Mouse (Mus musculus) ZHBTc4 (cell line): ENCODE measurements at regions not wholly inside any gene's neighbourhood (a gene's known extent, or its start where the extent isn't known, plus 50 kb on each side); places are given as distances from the start of the nearest gene placed in this dataset.

ENCODE experiments used
- DNase-seq: peaks from one replicate; pipeline ENCODE4 v3.0.0-alpha.2; 2011; ENCODE audit warnings: low read depth, low spot score

DNA sequence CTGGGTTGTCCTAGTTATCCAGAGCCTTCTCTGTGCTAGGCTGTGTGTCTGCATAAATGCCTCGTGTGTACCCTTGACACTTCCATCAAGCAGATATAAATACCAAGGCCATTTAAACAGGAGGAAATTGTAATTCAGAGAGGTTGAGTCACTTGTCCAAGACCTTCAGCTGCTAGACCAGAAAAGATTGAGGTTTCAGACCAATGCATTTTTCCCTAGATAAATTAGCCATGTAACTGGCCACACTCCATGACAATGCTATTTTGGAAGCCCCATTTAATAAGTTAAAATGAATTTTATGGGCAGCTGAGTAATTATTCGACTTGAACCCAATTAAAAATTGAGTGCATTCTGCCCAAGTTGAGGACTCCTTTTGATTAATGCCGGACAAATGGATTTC lies 509.6 kb downstream of the 1810013L24Rik start:
- no peak for DNase-seq

DNA sequence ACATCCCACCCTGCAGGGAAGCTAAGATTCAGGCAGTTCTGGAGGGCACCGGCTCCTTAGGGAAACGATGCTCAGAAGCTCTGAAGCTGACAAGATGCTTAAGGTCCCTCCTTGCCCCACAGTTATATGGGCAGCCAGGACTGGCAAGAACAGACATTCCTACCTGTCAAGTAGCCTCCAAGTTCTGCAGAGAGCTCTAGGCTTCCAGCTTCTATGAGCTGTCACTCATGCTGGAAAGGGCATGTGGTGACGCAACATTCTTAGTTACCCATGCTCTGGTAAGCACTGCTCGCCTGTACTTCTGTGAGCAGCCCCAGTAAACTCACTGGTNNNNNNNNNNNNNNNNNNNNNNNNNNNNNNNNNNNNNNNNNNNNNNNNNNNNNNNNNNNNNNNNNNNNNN lies 511.3 kb downstream of the 1810013L24Rik start:
- DNase-seq = no peak

DNA sequence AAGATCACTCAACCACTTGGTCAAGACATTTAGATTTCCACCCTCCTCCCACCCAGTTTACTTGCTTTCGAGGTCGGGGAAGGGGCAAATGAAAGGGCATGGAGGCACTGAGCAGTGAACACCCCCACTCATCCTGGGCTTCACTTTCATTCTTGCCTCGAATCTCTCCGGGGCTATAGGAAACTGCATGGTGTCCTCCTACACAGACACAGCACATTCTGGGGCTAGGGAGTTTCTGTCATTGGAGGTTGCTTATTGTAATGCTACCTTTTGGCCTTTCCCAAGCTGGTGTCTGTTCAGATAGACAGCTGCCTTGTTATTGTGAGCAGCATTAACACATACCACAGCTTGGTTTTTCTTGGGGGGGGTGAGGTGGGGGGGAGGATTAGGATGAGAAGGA lies 523.9 kb downstream of the 1810013L24Rik start:
- peak; percentile 55 for DNase-seq

DNA sequence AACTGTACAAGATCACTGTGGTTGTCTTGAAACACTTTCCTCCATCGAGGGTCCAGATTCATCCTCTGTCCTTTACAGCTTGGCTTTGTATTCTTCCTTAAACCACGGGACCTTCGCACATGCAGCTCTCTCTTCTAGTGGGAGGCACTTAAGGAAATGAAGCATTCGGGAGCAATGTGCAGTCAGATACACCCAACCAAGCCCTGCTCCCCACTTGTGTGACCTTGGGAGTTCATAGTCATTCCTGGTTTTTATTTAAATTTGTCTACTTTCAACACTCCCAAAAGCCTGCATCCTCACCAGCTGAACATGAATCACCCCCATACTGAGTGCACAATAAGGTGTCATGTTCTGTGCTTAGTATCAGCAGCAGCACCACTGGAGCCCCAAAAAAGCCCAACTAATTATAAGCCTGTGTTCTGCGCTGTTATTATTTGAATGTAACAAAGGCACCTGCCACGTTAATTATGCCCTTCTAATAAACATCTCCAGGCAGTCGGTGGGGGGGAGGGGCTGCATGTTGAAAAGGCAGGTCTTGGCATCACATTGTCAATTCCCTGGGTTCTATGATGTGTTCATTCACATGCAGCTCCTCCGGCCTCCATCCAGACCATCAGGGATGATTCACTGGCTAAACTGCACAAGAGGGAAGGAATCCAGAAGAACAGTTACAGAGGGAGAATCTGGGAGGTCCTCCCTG lies 524.6 kb downstream of the 1810013L24Rik start:
- DNase-seq = peak; percentile 20

DNA sequence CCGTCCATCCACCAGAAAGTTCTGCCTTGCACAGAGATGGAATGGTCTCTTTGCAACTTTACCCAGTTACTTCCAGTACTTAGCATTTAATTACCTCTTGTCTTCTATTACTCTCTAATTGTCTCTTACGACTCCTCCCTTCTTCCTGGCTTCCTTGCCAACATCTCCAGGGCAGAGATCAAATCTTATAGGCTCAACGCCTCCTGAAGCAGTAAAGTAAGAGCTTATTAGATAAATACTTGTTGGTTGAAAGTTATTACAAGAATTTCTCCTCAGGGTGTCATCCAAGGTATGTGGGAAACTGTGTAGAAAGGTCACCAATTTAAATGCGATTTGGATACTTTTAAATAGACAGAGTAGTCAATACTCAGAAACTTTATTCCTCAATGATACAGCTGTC lies 528.8 kb downstream of the 1810013L24Rik start:
- no peak for DNase-seq

DNA sequence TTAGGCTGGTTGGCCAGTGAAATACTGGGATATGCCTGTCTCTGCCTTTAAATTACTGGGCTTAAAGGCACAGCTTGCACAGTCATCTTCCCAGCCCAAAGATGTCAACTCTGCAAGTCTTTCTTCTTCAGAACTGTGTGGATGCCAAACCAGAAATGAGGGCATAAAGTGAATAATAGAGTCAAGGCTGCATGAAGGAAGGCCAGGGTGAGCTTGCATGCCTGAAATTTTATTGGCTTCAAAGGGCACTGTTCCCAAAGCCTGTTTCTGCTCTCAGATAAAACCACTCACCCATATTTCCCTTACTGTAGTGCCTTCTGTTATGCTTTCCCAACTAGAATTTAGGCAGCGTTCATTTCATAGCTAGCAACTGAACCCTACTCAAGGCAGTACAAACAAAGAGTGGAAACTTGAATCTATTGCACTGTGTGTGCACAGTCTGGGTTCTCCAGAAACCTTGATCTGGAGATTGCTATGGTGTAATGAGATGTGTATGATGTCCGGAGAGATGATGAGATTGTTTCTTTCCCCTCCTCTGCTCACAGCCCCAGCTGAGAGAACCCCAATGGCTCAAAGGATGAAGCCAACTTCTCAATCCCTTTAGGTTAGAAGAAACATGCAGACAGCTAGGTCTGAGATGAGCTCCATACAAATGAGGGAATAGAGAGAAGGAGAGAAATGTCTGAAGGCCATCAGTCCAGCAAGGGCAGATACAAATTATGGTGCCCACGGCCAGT lies 529.7 kb downstream of the 1810013L24Rik start:
- DNase-seq = no peak

DNA sequence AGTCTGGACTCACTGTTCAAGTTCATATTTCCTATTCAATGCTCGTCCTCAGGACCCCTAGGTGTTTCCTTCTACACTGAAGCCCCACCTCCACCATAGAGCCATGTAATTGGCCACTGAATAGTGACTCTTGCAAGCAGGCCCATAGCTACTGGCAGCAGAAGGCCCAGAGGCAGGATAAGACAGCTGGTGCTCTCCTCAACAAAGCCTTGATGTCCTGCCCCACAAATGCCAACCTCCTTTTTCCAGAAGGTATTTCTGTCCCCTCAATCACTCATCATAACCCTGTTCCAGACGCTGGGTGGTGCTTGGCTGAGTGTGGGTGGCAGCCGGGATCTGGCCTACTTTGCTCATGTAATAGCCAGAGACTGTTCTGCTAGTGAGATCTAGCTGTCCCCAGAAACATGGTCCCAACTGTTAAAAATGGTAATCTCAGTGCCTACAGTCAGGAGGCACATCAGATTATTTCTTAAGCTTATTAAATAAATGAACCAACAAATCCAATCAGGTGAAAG lies 530.9 kb downstream of the 1810013L24Rik start:
- DNase-seq = no peak

DNA sequence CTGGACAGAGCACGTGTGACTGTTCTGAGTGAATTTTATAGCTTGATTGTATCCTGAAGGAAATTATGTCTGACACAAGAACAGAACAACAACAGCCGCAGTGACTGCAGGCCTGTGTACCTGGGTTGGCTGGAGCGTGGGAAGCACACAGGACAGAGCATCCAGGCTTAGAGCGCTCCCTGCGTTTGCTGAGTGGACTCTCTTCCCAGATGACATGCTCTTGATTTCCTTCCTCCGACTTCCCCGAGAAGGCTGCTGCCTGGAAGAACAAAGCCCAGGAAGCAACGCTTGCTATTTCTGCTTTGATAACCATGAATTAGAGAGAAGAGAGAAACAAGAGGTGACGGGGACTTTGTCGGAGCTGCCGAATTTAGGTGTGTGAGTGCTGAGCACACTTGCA lies 532.2 kb downstream of the 1810013L24Rik start:
- peak; percentile 39 for DNase-seq

DNA sequence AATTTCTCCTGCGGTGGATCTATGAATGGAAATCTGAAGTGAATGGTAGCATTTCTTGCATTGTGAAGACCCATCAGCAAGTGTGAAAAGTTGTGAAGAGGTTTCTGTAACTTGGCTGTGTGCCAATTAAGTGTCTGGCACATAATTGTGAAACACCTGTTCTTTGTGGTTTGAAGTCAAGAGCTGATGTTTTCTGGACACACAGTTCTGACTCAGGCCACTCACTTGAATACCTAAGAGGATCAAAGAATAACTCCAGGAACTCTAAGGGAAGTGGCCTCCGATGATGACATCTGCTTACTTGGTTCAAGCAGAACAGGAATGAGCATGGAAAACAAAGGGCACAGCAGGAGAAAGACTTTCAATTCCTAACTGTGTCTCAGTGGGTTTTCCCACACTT lies 534.2 kb downstream of the 1810013L24Rik start:
- DNase-seq = peak; percentile 40

DNA sequence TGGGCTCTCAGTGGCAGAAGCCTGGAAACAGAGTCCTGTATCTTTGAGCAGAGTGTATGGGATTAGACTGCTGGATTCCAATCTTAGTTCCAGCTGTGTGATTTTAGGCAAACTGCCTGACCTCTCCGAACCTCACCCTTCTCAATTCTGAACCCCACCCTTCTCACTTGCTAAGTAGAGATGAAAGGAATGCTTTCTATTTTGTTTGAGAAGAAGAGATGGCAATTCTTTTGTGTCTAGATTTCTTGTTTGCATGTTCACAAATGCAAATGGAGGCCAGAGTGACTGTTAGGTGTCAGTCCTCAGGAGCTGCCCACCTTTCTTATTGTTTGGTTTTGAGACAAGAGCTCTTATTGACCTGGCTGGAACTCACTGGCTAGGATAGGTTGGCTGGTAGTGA lies 561.1 kb downstream of the 1810013L24Rik start:
- DNase-seq = peak; percentile 91

DNA sequence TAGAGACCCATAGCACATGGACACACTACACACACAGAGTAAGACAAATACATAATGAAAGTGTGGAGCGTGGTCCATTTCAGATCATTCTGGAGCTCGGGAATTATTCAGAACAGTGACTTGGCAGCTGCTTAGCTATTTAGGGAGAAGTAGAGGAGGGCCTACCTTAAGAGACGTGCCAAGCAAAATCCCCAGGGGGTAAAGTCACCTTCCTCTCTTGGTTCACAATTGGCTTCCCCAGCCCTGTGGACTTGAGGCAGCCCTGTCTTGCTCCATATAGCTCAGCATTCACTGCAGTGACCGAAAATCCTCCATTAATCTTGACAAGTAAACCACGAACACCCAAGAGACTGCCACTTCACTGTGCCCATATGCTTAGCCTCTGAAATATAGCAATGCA lies 574.8 kb downstream of the 1810013L24Rik start:
- no peak for DNase-seq

DNA sequence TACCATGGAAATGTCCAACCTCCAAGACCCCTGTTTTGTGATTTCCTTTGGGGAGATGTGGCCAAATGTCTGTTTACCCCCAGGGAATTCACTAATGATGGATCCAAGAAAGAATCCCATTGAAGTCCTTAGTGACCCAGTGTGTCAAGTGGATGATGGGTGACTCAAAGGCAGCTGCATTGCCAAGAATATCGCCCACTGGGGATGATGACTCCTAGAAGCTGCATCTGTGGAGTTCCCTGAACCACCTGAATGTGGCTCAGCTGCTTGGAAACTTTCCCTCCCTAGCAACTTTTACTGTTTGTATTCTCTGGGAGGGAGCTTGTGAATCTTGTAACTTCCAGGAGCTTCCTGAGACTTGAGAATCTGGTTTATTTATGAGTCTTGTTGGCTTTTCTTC lies 578.3 kb downstream of the 1810013L24Rik start:
- DNase-seq = no peak

DNA sequence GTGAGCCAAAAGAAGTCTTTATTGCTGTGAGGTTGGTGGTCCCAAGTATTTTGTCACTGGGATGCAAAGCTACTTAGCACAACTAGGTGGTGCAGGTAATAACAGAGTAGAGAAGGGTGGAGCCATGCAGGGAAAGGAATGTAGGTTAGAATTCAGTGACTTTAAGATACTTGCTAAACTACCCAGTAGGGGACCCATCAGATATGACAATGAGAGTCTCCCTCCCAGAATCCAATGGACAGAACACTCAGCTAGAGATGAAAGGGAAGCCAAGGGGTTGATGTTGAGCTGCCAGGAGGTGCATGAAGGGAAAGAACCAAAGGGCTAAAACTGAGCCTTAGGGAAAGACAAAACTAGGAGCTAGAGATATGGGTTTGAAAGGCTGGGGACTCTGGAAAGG lies 564.9 kb downstream of the Grin2a start:
- DNase-seq = peak; percentile 59

DNA sequence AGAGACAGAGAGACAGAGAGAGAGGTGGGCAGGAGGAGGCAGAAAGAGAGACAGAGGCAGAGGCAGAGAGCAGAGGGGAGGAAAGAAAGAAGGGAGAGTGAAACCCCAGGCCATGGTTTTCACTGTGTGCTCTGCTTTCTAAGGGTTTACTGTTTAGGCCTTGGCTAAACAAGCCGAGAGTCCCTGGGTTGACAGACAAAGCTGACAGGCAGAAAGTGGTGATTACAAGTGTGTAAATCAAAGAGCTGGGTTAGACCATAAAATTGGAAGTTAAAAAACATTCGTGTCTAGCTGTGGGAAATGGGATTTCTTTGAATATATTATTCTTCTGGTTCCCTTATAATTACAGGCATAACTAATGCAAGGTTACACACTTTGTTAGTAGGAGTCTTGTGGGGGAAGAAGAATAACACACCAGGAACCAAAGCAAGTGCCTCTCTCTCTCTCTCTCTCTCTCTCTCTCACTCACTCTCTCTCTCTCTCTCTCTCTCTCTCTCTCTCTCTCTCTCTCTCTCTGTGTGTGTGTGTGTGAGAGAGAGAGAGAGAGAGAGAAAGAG lies 556.0 kb downstream of the Grin2a start:
- no peak for DNase-seq

DNA sequence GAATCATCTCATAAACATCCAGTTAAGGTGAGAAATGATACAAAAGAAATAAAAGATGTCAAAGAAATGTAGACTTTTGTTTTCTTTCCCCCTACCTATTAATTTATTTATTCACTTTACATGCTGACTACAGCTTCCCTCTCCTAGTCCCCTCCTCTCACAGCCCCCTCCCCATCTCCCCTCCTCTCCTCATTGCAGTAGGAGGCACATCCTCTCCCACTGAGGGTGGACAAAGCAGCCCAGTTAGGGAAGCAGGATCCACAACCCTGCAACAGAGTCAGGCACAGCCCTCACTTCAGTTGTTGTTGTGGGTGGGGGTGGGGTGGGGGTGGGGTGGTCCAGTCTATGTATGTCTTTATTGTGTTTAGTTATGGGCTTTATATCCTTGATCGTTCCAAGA lies 555.5 kb downstream of the Grin2a start:
- DNase-seq = no peak

DNA sequence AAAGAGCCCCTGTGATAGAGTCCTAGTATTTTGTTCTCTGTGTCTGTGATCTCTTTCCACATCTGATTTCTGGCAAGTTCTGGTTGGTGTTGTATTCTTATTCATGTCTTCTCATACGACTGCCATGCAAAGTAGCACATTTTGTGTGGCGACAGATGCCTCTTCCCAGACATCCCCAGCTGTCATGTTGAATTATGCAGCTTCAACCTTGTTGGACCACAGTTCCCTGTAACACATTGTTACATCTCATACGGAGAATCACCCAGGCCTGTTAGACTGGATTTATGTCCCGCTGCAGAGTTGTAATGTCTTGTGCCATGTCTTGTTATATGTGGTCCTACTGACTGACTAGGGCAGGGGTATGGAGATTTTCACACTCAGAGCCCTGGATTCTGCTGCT lies 543.3 kb downstream of the Grin2a start:
- DNase-seq = no peak

DNA sequence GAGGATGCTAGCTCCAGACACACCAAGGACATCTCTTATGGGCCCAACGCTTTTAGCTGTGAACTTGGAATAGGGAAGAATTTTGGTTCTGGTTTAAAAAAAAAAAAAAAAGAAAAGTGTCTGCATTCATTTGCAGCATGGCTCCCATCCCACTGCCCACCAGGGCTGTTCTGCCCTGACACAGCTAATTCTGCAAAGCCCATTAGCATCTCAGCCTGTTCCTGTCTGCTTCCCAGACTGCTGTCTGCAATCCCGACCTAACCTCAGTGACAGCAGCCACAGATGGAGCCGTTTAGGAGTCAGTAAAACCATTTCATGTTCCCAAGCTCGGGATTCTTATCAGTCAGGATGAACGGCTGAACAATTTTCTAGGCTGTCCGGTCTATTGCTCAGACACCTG lies 537.8 kb downstream of the Grin2a start:
- DNase-seq = no peak

DNA sequence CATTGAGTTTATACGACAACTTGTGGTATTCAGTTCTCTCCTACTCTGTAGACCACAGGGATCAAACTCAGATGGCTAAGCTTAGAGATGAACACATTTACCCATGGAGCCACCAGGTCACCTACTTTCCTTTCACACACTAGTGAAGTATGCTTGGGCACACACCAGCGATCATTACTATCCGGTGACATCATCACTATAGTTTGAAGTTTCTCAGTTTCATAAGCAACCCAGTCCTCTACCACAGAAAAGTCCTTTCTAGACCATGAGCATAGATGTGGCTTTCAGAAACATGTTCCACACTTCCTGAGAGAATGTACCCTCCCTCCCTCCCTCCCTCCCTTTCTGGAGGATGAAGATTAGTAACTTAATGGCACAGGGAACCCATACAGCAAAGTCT lies 532.9 kb downstream of the Grin2a start:
- no peak for DNase-seq

DNA sequence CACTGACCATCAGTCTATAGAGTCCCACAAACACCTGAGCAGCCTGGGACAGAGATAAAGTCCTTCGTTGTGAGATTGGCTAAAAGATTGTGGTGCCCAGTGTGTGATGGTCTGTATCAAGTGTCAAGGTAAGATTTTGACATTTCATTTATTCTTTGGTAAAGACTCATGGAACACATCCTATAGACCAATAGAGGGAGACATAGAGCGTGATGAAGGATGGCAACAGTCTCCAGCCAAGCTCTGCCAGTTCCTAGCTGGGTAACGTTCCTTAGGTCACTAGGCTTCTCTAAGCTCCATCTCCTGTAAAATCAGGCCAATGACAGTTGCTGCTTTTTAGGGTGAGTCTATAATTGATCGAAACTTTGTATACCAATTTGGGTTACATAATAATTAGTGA lies 526.0 kb downstream of the Grin2a start:
- peak; percentile 46 for DNase-seq

DNA sequence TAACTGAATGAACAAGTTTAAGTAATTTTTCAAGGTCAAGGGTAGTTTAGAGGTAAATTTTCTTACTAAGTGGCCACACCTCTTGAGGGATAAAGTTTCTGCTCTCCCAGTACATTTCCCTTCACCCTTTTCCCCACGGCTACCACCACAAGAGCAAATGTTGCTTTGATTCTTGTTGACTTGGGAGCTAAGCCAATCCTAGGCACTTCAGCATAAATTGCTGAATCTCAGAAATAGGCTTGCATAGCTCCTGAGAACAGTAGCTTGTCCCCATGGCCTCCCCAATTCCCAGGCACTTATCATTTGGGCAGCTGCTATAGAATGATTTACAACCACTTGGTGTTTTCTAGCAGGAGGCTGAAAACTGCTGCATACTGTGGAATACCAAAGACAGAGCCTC lies 510.1 kb downstream of the Grin2a start:
- DNase-seq = no peak

DNA sequence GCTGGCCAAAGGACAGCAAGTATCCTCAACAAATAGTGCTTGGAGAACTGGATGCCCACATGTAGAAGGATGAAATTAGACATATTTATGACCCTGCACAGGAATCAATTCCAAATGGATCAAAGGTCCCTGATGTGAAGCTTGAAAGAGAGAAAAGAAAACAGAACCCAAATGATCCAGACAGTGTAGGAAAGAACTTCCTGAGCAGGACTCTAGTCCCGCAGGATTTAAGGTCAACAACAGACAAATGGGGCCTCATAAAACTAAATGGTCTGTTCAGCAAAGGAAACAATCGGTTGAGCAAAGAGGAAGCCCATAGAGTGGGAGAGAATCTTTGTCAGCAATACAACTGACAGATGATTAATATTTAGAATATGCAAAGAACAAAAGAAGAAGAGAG lies 497.1 kb downstream of the Grin2a start:
- no peak for DNase-seq

DNA sequence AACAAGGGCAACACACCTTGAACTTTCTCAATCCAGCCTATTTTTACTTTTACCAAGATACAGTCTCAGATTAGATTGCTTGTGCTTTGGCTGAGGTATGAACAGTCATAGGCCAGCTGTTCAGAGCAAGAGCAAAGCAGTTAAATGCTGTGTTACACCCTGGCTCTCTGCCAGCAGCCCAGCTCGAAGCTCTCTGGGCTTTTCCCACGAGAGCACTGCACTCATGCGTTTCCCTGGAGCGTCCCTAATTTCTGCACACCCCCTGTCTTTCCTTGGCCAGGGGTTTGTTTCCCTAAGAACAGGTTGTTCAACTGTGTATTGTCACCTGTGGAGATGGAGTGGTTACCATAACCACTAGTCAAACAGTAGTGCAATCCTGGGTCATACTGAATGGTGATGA lies 493.6 kb downstream of the Grin2a start:
- no peak for DNase-seq

DNA sequence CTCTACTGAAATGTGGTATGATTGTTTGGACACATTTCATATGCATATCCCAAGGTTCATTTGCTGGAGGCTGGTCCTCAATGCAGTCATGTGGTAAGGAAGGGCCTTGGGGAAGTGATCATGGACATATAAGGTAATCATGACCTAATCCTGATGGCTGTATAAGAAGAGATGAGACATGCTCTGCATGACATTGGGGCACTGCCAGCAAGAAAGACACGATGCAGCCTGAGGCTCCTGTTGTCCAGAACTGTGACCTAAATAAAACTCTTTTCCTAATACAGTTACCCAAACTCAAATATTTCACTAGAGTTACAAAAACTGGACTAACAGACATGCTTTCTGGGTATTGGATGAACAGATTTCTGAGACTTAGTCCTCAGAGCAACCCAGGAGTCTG lies 485.7 kb downstream of the Grin2a start:
- no peak for DNase-seq
